Mouse (Mus musculus): ENCODE measurements around the gene Mttp. TPM values are rescaled to one million over a fixed set of nuclear protein-coding genes. Genes with fewer than 3 reads are reported as not detected.

Mttp gene
- polyA plus RNA-seq, 1 experiment: 1.2 TPM

DNA sequence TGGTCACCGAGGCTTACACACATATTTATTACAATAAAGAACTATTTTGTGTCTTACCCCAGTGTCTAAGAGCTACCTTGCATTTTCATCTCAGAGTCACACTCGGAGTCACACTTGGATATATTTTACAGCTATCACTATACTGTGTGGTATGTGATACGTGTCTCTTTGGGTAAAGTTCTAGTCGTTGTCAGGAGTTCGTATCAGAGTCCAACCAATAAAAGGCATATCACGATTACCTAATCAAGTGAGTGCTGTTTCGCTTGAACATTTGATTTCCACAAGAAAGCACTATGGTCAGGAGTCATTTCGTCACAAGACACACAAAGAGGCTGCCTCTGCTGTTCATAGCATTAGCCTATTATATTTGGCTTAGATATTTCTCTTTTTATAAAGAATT is 11.3 kb downstream of the Mttp start:
- no peak overlapping the region for H3ac ChIP-seq (ENCODE audit: control insufficient read depth, insufficient read length, low read depth)
- H3K79me2 ChIP-seq (ENCODE audit: control insufficient read depth, insufficient read depth): no peaks in the 10 kb centered on the region
- no peaks in the 10 kb centered on the region for H3K36me3 ChIP-seq (ENCODE audit: control insufficient read depth, insufficient read depth)
- H3K79me3 ChIP-seq (ENCODE audit: low read depth): no peaks in the 10 kb centered on the region
- no peaks in the 10 kb centered on the region for H3K27me3 ChIP-seq (ENCODE audit: control insufficient read depth, insufficient read depth, insufficient read length)
- no peak overlapping the region for H3K4me3 ChIP-seq (ENCODE audit: insufficient read depth, poor library complexity, severe bottlenecking)
- TF ChIP-seq CTCF (IDR thresholded peaks at IDR 0.05; ENCODE audit: control insufficient read depth, insufficient read depth, insufficient read length) (no peak), MAX (IDR thresholded peaks at IDR 0.05) (no peak), USF1 (IDR thresholded peaks at IDR 0.05; ENCODE audit: low read depth) (no peak), MYOG (IDR thresholded peaks at IDR 0.05; ENCODE audit: control insufficient read depth, extremely low read depth, insufficient read length) (no peak), MYOD1 (IDR thresholded peaks at IDR 0.05; ENCODE audit: control insufficient read depth, insufficient read length, low read depth) (no peak), CEBPB (IDR thresholded peaks at IDR 0.05; ENCODE audit: low read depth) (no peak), FOSL1 (IDR thresholded peaks at IDR 0.05; ENCODE audit: insufficient read depth, low read length, poor library complexity, severe bottlenecking) (no peak)

DNA sequence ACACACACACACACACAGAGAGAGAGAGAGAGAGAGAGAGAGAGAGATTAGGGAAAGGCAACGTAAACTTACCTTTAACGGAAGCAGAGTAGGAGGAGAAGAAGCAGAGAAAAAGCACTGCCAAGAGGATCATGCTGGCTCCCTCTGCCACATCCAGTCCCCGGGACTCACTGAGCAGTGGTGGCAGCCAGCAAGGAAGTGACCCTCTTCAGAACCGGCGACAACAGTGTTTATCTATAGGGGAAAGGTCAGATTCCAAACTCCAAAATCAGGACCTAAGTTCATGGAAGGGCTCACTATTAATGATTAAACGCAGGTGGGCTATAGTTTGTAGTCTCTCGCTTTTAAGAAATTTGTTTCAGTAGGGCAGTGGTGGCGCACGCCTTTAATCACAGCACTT is 13.6 kb downstream of the Mttp start:
- TF ChIP-seq MYOD1 (IDR thresholded peaks at IDR 0.05; ENCODE audit: control insufficient read depth, insufficient read length, low read depth): no peak
- no peak for TF ChIP-seq CTCF (IDR thresholded peaks at IDR 0.05; ENCODE audit: control insufficient read depth, insufficient read depth, insufficient read length)
- no peak for TF ChIP-seq MAX (IDR thresholded peaks at IDR 0.05)
- TF ChIP-seq MYOG (IDR thresholded peaks at IDR 0.05; ENCODE audit: control insufficient read depth, extremely low read depth, insufficient read length): no peak
- TF ChIP-seq FOSL1 (IDR thresholded peaks at IDR 0.05; ENCODE audit: insufficient read depth, low read length, poor library complexity, severe bottlenecking): no peak
- no peak for TF ChIP-seq USF1 (IDR thresholded peaks at IDR 0.05; ENCODE audit: low read depth)
- no peak for TF ChIP-seq CEBPB (IDR thresholded peaks at IDR 0.05; ENCODE audit: low read depth)
- no peaks in the 10 kb centered on the region for H3K79me3 ChIP-seq (ENCODE audit: low read depth)
- H3ac ChIP-seq (ENCODE audit: control insufficient read depth, insufficient read length, low read depth): no peak overlapping the region
- H3K79me2 ChIP-seq (ENCODE audit: control insufficient read depth, insufficient read depth): no peaks in the 10 kb centered on the region
- no peak overlapping the region for H3K4me3 ChIP-seq (ENCODE audit: insufficient read depth, poor library complexity, severe bottlenecking)
- no peaks in the 10 kb centered on the region for H3K27me3 ChIP-seq (ENCODE audit: control insufficient read depth, insufficient read depth, insufficient read length)
- no peaks in the 10 kb centered on the region for H3K36me3 ChIP-seq (ENCODE audit: control insufficient read depth, insufficient read depth)

GRCm38 (mm10) chr3:138130692-138131091 is 14.1 kb downstream of the Mttp start:
- Histone ChIP-seq H3K27me3 (ENCODE audit: control insufficient read depth, insufficient read depth, insufficient read length) (no peaks in the 10 kb centered on the region), H3K79me2 (ENCODE audit: control insufficient read depth, insufficient read depth) (no peaks in the 10 kb centered on the region), H3K79me3 (ENCODE audit: low read depth) (no peaks in the 10 kb centered on the region), H3ac (ENCODE audit: control insufficient read depth, insufficient read length, low read depth) (no peak overlapping the region), H3K36me3 (ENCODE audit: control insufficient read depth, insufficient read depth) (no peaks in the 10 kb centered on the region), H3K4me3 (ENCODE audit: insufficient read depth, poor library complexity, severe bottlenecking) (no peak overlapping the region)
- no peak for TF ChIP-seq MAX (IDR thresholded peaks at IDR 0.05)
- TF ChIP-seq MYOD1 (IDR thresholded peaks at IDR 0.05; ENCODE audit: control insufficient read depth, insufficient read length, low read depth): no peak
- no peak for TF ChIP-seq CEBPB (IDR thresholded peaks at IDR 0.05; ENCODE audit: low read depth)
- TF ChIP-seq FOSL1 (IDR thresholded peaks at IDR 0.05; ENCODE audit: insufficient read depth, low read length, poor library complexity, severe bottlenecking): no peak
- TF ChIP-seq MYOG (IDR thresholded peaks at IDR 0.05; ENCODE audit: control insufficient read depth, extremely low read depth, insufficient read length): no peak
- TF ChIP-seq USF1 (IDR thresholded peaks at IDR 0.05; ENCODE audit: low read depth): no peak
- no peak for TF ChIP-seq CTCF (IDR thresholded peaks at IDR 0.05; ENCODE audit: control insufficient read depth, insufficient read depth, insufficient read length)

- H3K4me3 ChIP-seq (ENCODE audit: insufficient read depth, poor library complexity, severe bottlenecking): no peak overlapping the region
- TF ChIP-seq USF1 (IDR thresholded peaks at IDR 0.05; ENCODE audit: low read depth): no peak
- no peak for TF ChIP-seq FOSL1 (IDR thresholded peaks at IDR 0.05; ENCODE audit: insufficient read depth, low read length, poor library complexity, severe bottlenecking)
- H3K79me2 ChIP-seq (ENCODE audit: control insufficient read depth, insufficient read depth): no peaks in the 10 kb centered on the region
- no peaks in the 10 kb centered on the region for H3K27me3 ChIP-seq (ENCODE audit: control insufficient read depth, insufficient read depth, insufficient read length)
- H3K79me3 ChIP-seq (ENCODE audit: low read depth): no peaks in the 10 kb centered on the region
- H3ac ChIP-seq (ENCODE audit: control insufficient read depth, insufficient read length, low read depth): no peak overlapping the region
- no peaks in the 10 kb centered on the region for H3K36me3 ChIP-seq (ENCODE audit: control insufficient read depth, insufficient read depth)
These were observed 15.7 kb downstream of the Mttp start for GRCm38 (mm10) chr3:138129110-138129509.

- Histone ChIP-seq H3K79me2 (ENCODE audit: control insufficient read depth, insufficient read depth) (no peaks in the 10 kb centered on the region), H3K36me3 (ENCODE audit: control insufficient read depth, insufficient read depth) (no peaks in the 10 kb centered on the region), H3ac (ENCODE audit: control insufficient read depth, insufficient read length, low read depth) (no peak overlapping the region), H3K4me3 (ENCODE audit: insufficient read depth, poor library complexity, severe bottlenecking) (no peak overlapping the region), H3K79me3 (ENCODE audit: low read depth) (no peaks in the 10 kb centered on the region), H3K27me3 (ENCODE audit: control insufficient read depth, insufficient read depth, insufficient read length) (no peaks in the 10 kb centered on the region)
- TF ChIP-seq CEBPB (IDR thresholded peaks at IDR 0.05; ENCODE audit: low read depth): no peak
- no peak for TF ChIP-seq FOSL1 (IDR thresholded peaks at IDR 0.05; ENCODE audit: insufficient read depth, low read length, poor library complexity, severe bottlenecking)
- no peak for TF ChIP-seq CTCF (IDR thresholded peaks at IDR 0.05; ENCODE audit: control insufficient read depth, insufficient read depth, insufficient read length)
- no peak for TF ChIP-seq MAX (IDR thresholded peaks at IDR 0.05)
- no peak for TF ChIP-seq MYOD1 (IDR thresholded peaks at IDR 0.05; ENCODE audit: control insufficient read depth, insufficient read length, low read depth)
- no peak for TF ChIP-seq USF1 (IDR thresholded peaks at IDR 0.05; ENCODE audit: low read depth)
- no peak for TF ChIP-seq MYOG (IDR thresholded peaks at IDR 0.05; ENCODE audit: control insufficient read depth, extremely low read depth, insufficient read length)
These were observed 20.9 kb downstream of the Mttp start for GRCm38 (mm10) chr3:138123842-138124241.

- Histone ChIP-seq H3K27me3 (ENCODE audit: control insufficient read depth, insufficient read depth, insufficient read length) (no peaks in the 10 kb centered on the region), H3K36me3 (ENCODE audit: control insufficient read depth, insufficient read depth) (no peaks in the 10 kb centered on the region), H3ac (ENCODE audit: control insufficient read depth, insufficient read length, low read depth) (no peak overlapping the region), H3K4me3 (ENCODE audit: insufficient read depth, poor library complexity, severe bottlenecking) (no peak overlapping the region), H3K79me3 (ENCODE audit: low read depth) (no peaks in the 10 kb centered on the region), H3K79me2 (ENCODE audit: control insufficient read depth, insufficient read depth) (no peaks in the 10 kb centered on the region)
- TF ChIP-seq CEBPB (IDR thresholded peaks at IDR 0.05; ENCODE audit: low read depth): no peak
- no peak for TF ChIP-seq USF1 (IDR thresholded peaks at IDR 0.05; ENCODE audit: low read depth)
- TF ChIP-seq MYOD1 (IDR thresholded peaks at IDR 0.05; ENCODE audit: control insufficient read depth, insufficient read length, low read depth): no peak
- no peak for TF ChIP-seq MYOG (IDR thresholded peaks at IDR 0.05; ENCODE audit: control insufficient read depth, extremely low read depth, insufficient read length)
- TF ChIP-seq CTCF (IDR thresholded peaks at IDR 0.05; ENCODE audit: control insufficient read depth, insufficient read depth, insufficient read length): no peak
- TF ChIP-seq FOSL1 (IDR thresholded peaks at IDR 0.05; ENCODE audit: insufficient read depth, low read length, poor library complexity, severe bottlenecking): no peak
- no peak for TF ChIP-seq MAX (IDR thresholded peaks at IDR 0.05)
These were observed 23.3 kb downstream of the Mttp start for GRCm38 (mm10) chr3:138121461-138121860.
